Mouse (Mus musculus): ENCODE measurements around the gene S100pbp. TPM values are rescaled to one million over a fixed set of nuclear protein-coding genes. Genes with fewer than 3 reads are reported as not detected.

The S100pbp gene
- polyA plus RNA-seq, 1 experiment from 2014 or later: 20.1 TPM

DNA sequence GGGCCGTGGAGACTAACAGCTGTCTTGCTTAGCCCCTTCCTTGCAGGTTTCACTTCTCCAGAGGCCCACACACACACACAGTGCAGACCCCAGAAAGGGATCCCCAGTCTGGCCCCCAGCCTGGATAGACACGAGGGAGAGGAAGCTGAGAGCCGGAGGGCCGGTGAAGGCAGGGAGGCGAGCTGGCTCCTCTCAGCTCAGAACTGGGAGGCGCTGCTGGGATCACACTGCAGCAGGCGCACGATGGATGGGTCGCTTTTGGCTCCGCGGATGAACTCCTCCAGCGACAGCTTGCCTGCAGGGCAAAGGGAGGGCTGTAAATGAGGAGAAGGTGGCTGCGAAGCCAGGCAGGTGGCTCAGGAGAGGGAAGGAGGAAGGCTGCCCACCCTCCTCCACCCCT lies 77.3 kb downstream of the S100pbp start:
- Histone ChIP-seq H3K4me1 (peaks cover 20% of the 10 kb centered on the region; the same call in 1 of the 2 replicates), H3K36me3 (no peaks in the 10 kb centered on the region), H3K27ac (no peak overlapping the region), H3K4me3 (no peak overlapping the region), H3K27me3 (ENCODE audit: insufficient read depth, poor library complexity, severe bottlenecking) (peaks cover 75% of the 10 kb centered on the region), H3K9me3 (no peaks in the 10 kb centered on the region)
- DNase-seq (ENCODE audit: low spot score): no peak
- 73% methylated on average over 13 of the region's 13 CpGs for WGBS

DNA sequence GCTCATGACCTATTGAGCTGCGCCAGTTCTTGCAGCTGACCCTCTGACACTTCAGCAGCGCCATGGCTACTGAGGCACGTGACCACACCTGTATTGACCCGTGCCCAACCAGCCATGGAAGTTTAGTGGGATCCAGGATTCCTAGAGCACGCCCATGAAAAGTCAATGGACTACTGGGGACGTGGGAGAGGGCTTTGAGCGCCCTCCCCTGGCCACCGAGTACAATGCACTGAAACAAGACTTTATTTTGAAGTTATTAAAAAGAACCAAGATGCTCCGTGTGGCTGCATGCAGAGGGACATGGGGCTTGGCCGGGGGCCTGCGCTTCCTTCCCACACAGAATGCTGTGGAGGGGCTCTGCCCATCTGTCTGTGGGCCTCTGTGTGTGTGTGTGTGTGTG lies 78.2 kb downstream of the S100pbp start:
- 55% methylated on average over 11 of the region's 11 CpGs for WGBS
- Histone ChIP-seq H3K27me3 (ENCODE audit: insufficient read depth, poor library complexity, severe bottlenecking) (peaks cover 74% of the 10 kb centered on the region), H3K4me1 (peaks cover 20% of the 10 kb centered on the region; the same call in 1 of the 2 replicates)

DNA sequence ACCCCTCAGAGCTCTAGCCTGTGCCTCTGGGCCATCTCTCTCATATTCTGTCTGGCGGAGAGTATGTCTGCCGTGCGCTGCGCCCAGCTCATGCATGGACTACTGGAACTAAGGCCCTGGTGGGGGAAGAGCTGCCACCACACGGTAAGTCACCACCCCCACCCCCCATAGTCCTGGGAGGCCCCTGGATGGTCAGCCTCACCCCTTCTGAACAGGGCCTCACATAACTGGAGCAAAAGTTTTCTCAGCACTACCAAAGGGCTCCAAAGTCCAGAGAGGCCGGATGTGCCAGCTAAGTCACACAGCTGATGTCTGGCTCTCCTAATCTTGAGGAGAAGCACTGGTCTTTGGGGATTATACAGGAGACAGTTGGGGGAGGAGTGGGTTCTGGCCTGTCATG lies 78.7 kb downstream of the S100pbp start:
- H3K27ac ChIP-seq: no peak overlapping the region
- peaks cover 20% of the 10 kb centered on the region; the same call in 1 of the 2 replicates for H3K4me1 ChIP-seq
- peaks cover 74% of the 10 kb centered on the region for H3K27me3 ChIP-seq (ENCODE audit: insufficient read depth, poor library complexity, severe bottlenecking)
- DNase-seq (ENCODE audit: low spot score): no peak
- no peak overlapping the region for H3K4me3 ChIP-seq
- WGBS: 81% methylated on average over 6 of the region's 6 CpGs
- H3K9me3 ChIP-seq: no peaks in the 10 kb centered on the region
- H3K36me3 ChIP-seq: no peaks in the 10 kb centered on the region

More for the DNA sequence above, 78.2 kb downstream of the S100pbp start:
- H3K27ac ChIP-seq: no peak overlapping the region
- no peak for DNase-seq (ENCODE audit: low spot score)
- no peak overlapping the region for H3K4me3 ChIP-seq
- no peaks in the 10 kb centered on the region for H3K36me3 ChIP-seq
- H3K9me3 ChIP-seq: no peaks in the 10 kb centered on the region

DNA sequence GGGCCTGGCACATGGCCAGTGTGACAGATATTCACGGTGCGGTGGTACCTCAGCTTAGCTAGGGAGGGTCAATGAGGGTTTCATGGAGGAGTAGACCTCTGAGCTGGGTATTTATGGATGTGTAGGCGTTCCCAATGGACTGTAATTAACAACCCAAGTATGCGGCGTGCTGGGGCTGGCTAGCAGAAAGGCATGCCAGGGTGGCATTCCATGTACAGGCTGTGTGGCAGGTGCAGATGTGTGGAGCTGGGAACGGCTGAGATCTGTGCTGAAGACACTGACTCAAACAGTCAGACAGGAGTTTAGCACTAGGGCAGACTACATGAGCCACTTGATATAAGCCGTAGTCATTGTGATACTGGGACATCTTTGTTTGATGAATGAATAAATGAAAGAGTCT lies 80.9 kb downstream of the S100pbp start:
- Histone ChIP-seq H3K27me3 (ENCODE audit: insufficient read depth, poor library complexity, severe bottlenecking) (peaks cover 75% of the 10 kb centered on the region), H3K36me3 (no peaks in the 10 kb centered on the region), H3K27ac (no peak overlapping the region), H3K4me1 (peaks cover 30% of the 10 kb centered on the region), H3K4me3 (no peak overlapping the region), H3K9me3 (no peaks in the 10 kb centered on the region)
- DNase-seq (ENCODE audit: low spot score): no peak
- 84% methylated on average over 7 of the region's 7 CpGs for WGBS

DNA sequence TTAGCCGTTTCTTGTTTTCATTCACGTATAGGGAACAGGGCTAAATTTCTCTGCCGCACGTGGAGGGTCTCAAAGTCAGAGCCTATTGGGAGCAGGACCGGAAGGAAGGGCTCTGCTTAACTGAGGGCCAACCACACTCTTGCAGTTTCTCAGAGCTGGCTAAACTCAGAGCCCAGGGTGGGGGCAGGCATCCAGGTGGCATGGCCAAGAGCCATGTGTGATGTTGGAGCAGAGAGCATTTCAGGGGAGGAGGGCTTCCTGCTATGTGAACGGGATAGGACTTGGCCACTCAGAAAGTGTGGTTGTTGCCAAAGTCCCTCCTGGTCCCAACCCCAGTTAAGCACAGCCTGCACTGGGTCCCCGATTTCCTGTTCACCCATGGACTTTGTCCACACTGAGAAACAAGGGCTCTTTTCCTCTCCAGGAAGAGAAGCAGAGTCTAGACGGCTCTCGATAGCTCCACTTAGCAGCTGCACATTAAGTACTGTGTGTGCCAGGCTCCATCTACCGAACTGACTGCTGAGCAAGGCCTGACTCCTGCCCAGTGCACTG lies 82.1 kb downstream of the S100pbp start:
- Histone ChIP-seq H3K4me3 (no peak overlapping the region), H3K9me3 (no peaks in the 10 kb centered on the region), H3K4me1 (peaks cover 26% of the 10 kb centered on the region), H3K27ac (no peak overlapping the region), H3K27me3 (ENCODE audit: insufficient read depth, poor library complexity, severe bottlenecking) (peaks cover 73% of the 10 kb centered on the region), H3K36me3 (no peaks in the 10 kb centered on the region)
- WGBS: 74% methylated on average over 10 of the region's 10 CpGs
- no peak for DNase-seq (ENCODE audit: low spot score)

DNA sequence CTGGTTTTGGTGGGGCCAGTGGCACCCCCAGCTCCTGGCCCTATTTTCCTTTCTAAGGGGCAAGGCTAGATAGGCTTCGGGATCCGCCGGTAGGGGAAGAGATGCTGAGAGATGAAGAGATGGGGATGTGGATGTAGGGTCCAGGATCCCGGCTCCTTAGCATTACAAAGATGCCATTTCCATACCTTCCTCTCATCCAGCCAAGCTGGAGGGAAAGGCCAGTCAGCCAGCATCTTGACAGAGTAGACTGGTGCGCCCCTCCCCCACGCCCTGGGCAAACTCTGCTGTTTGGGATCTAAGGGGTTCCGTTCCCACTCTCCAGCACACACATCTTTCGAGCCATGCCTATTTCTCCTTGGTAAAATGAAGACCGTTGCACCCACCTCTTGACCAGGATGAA lies 83.5 kb downstream of the S100pbp start:
- H3K4me1 ChIP-seq: peaks cover 13% of the 10 kb centered on the region
- WGBS: 15% methylated on average over 9 of the region's 9 CpGs
- peaks cover 73% of the 10 kb centered on the region for H3K27me3 ChIP-seq (ENCODE audit: insufficient read depth, poor library complexity, severe bottlenecking)
- H3K4me3 ChIP-seq: peak overlapping the region; percentile 54; the same call in 1 of the 2 replicates
- H3K9me3 ChIP-seq: no peaks in the 10 kb centered on the region
- H3K36me3 ChIP-seq: no peaks in the 10 kb centered on the region
- no peak for DNase-seq (ENCODE audit: low spot score)
- no peak overlapping the region for H3K27ac ChIP-seq

DNA sequence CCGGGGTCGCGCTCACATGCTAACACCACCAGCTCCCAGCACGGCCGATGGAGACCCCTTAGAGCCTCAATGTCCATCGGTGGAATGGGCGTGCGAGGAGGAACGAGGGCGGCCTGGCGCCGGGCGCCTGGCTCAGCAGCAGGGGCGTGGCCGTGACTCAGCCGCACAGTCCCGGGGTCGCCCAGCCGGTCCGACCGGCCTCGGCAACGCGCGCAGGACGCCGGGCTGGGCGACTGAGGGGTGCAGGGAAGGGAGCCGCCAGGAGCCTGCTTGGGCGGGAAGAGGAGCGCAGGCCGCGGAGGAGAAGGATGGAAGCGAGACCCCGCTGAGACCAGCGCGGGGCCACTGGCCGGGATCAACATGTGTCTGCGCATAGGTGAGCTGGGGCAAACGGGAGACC lies 84.2 kb downstream of the S100pbp start, which contains the start of gene Tmem54:
Gene Tmem54, plus strand, starts transcription at position 193 of the 400 bp plus-strand sequence.
- Histone ChIP-seq H3K27ac (0 out of 2 replicates have a peak within 1 kb of the TSS, but pooled peaks have one; percentile 13), H3K9me3 (no peaks in the 10 kb centered on the region), H3K4me1 (peaks cover 10% of the 10 kb centered on the region), H3K36me3 (no peaks in the 10 kb centered on the region), H3K4me3 (peak within 1 kb of the TSS; percentile 54), H3K27me3 (ENCODE audit: insufficient read depth, poor library complexity, severe bottlenecking) (peaks cover 73% of the 10 kb centered on the region)
- DNase-seq (ENCODE audit: low spot score): no peak
- under 1% methylated on average over 40 of the region's 40 CpGs for WGBS

DNA sequence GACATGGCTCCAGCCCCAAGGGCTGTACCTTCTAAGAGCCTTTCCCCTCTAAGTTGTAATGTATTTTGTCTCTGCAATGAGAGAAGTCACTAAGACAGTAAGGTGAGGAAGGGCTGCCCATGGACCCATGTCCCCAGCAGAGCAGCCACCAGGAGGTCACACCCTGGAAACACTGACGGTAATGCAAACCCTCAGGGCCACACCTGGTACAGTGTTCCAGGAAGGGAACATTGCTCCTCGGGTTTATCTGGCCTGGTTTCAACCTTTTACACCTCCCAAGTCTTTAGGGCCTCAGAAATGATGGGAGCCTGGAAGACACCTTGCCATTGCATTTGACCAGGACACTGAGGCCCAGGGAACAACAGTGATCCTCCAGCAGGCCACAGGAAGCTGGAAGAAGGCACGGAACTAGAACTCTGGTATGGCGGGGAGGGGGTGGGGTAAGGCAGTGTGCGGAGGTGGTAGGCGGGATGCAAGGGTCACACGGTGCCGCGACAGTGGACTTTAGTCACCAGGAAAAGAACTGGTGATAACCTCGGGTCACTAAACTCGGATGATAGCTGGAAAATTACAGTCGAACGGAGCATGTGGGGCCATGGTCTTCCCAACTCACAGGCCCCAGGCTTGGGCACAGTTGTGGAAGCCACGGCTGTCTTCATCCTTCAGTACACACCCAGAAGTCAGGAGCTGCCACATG lies 87.2 kb downstream of the S100pbp start:
- no peak for DNase-seq (ENCODE audit: low spot score)
- H3K4me1 ChIP-seq: peaks cover 10% of the 10 kb centered on the region
- H3K36me3 ChIP-seq: no peaks in the 10 kb centered on the region
- 64% methylated on average over 14 of the region's 14 CpGs for WGBS
- peaks cover 46% of the 10 kb centered on the region for H3K27me3 ChIP-seq (ENCODE audit: insufficient read depth, poor library complexity, severe bottlenecking)
- H3K4me3 ChIP-seq: no peak overlapping the region
- H3K27ac ChIP-seq: no peak overlapping the region
- H3K9me3 ChIP-seq: no peaks in the 10 kb centered on the region

Other genes with a start within 250 kb of the S100pbp start
- 4.0 and 4.7 TPM in 2 replicates for gene Azin2, start 227.3 kb downstream of the S100pbp start, polyA plus RNA-seq (2016; fragmentation: Nextera tagmentation; extraction: Ambion mirVana)
- gene Ak2, start 197.8 kb downstream of the S100pbp start, polyA plus RNA-seq (2016; fragmentation: Nextera tagmentation; extraction: Ambion mirVana): 189 and 215 TPM in 2 replicates
- gene Rnf19b, start 131.5 kb downstream of the S100pbp start, polyA plus RNA-seq (2016; fragmentation: Nextera tagmentation; extraction: Ambion mirVana): 5.3 and 6.8 TPM in 2 replicates
- 1.1 and 5.6 TPM in 2 replicates for gene Tmem54, start 84.2 kb downstream of the S100pbp start, polyA plus RNA-seq (2016; fragmentation: Nextera tagmentation; extraction: Ambion mirVana)
- gene Hpca, start 67.7 kb downstream of the S100pbp start, polyA plus RNA-seq (2016; fragmentation: Nextera tagmentation; extraction: Ambion mirVana): 1.4 TPM in 1 of 2 replicates, not detected in the other
- 3.3 and 3.9 TPM in 2 replicates for gene Fndc5, start 52.7 kb downstream of the S100pbp start, polyA plus RNA-seq (2016; fragmentation: Nextera tagmentation; extraction: Ambion mirVana)
- 75.8 and 84.8 TPM in 2 replicates for gene Yars, start within 50 bp of the S100pbp start, polyA plus RNA-seq (2016; fragmentation: Nextera tagmentation; extraction: Ambion mirVana)
- gene C77080, start 71.7 kb upstream of the S100pbp start, polyA plus RNA-seq (2016; fragmentation: Nextera tagmentation; extraction: Ambion mirVana): 1.1 and 2.7 TPM in 2 replicates
- gene Sync, start 97.9 kb upstream of the S100pbp start, polyA plus RNA-seq (2016; fragmentation: Nextera tagmentation; extraction: Ambion mirVana): 0.42 and 1.2 TPM in 2 replicates
- 329 and 377 TPM in 2 replicates for gene Rbbp4, start 145.6 kb upstream of the S100pbp start, polyA plus RNA-seq (2016; fragmentation: Nextera tagmentation; extraction: Ambion mirVana)
- 50.0 and 58.8 TPM in 2 replicates for gene Zbtb8os, start 146.0 kb upstream of the S100pbp start, polyA plus RNA-seq (2016; fragmentation: Nextera tagmentation; extraction: Ambion mirVana)
- 7.5 and 9.3 TPM in 2 replicates for gene Zbtb8a, start 188.4 kb upstream of the S100pbp start, polyA plus RNA-seq (2016; fragmentation: Nextera tagmentation; extraction: Ambion mirVana)